Mouse (Mus musculus): Measurements from ENCODE around the gene Dnmt3l.

- TF ChIP-seq CTCF (IDR thresholded peaks at IDR 0.05; ENCODE audit: control insufficient read depth, insufficient read depth, low read length) (no peak), POLR2A (IDR thresholded peaks at IDR 0.05; ENCODE audit: borderline replicate concordance, control insufficient read depth, low read depth, low read length) (no peak)
Observed at GRCm38 (mm10) chr10:78104555-78105490, 63.1 kb downstream of the Dnmt3l start.
